Mouse (Mus musculus) MEL (cell line): ENCODE measurements around the gene Vill. TPM values are rescaled to one million over a fixed set of nuclear protein-coding genes. Genes with fewer than 3 reads are reported as not detected.

ENCODE experiments used
- DNase-seq: peaks from one replicate; pipeline ENCODE4 v3.0.0; 2011; ENCODE audit warnings: low read depth, low spot score
- H3K27ac ChIP-seq: 2 replicates; pipeline ENCODE4 v1.5.1; 2012; ENCODE audit warnings: low read depth, mild to moderate bottlenecking, control low read depth, low read length, moderate library complexity; ENCODE audit not compliant: control insufficient read depth
- H3K27me3 ChIP-seq, 2 experiments: fragments of 150-350 bp in 1 of 2; sonication (generic) in 1 of 2; 2 replicates each; pipeline ENCODE4 v1.6.1; 2012; ENCODE audit warnings: low read length in 2 of 2, mild to moderate bottlenecking in 2 of 2, improper control_type of control experiment in 1 of 2, moderate library complexity in 1 of 2; ENCODE audit not compliant: insufficient read depth in 2 of 2, control insufficient read depth in 1 of 2
- H3K36me3 ChIP-seq, 2 experiments: 2 replicates each; pipeline ENCODE4 v1.6.1; 2012 to 2014; ENCODE audit warnings: low read length in 2 of 2, improper control_type of control experiment in 1 of 2, inconsistent platforms in 1 of 2, mild to moderate bottlenecking in 1 of 2; ENCODE audit not compliant: insufficient read depth in 2 of 2, control insufficient read depth in 1 of 2
- H3K4me1 ChIP-seq, 2 experiments: fragments of 150-350 bp in 1 of 2; sonication (generic) in 1 of 2; 2 replicates each; pipeline ENCODE4 v1.6.1; 2012; ENCODE audit warnings: low read length in 2 of 2, improper control_type of control experiment in 1 of 2, mild to moderate bottlenecking in 1 of 2; ENCODE audit not compliant: insufficient read depth in 2 of 2, control insufficient read depth in 1 of 2
- H3K4me3 ChIP-seq, 2 experiments: fragments of 150-350 bp in 1 of 2; sonication (generic) in 1 of 2; 2 replicates each; pipeline ENCODE4 v1.5.1; 2012; ENCODE audit warnings: low read depth in 2 of 2, low read length in 2 of 2, mild to moderate bottlenecking in 2 of 2, moderate library complexity in 2 of 2, control low read depth in 1 of 2, improper control_type of control experiment in 1 of 2; ENCODE audit not compliant: control insufficient read depth in 1 of 2, insufficient read depth in 1 of 2
- H3K79me2 ChIP-seq: 2 replicates; pipeline ENCODE4 v1.6.1; 2012; ENCODE audit warnings: mild to moderate bottlenecking, low read length, moderate library complexity; ENCODE audit not compliant: control insufficient read depth, poor library complexity, insufficient read depth
- H3K9ac ChIP-seq: 2 replicates; pipeline ENCODE4 v1.6.1; 2012; ENCODE audit warnings: low read depth, mild to moderate bottlenecking, control low read depth, low read length, moderate library complexity; ENCODE audit not compliant: control insufficient read depth, poor library complexity, severe bottlenecking
- H3K9me3 ChIP-seq: fragments of 150-350 bp; sonication (generic); replicated peaks from 2 replicates; pipeline ENCODE4 v1.6.1; 2012; ENCODE audit warnings: mild to moderate bottlenecking, low read length, improper control_type of control experiment, moderate library complexity; ENCODE audit not compliant: insufficient read depth
- BHLHE40 ChIP-seq: IDR thresholded peaks from 2 replicates; pipeline ENCODE4 v1.6.1; 2012; ENCODE audit warnings: low read depth, mild to moderate bottlenecking, inconsistent platforms, low read length, improper control_type of control experiment, borderline replicate concordance
- CHD1 ChIP-seq: IDR thresholded peaks from 2 replicates; pipeline ENCODE4 v1.6.1; 2012; ENCODE audit warnings: low read depth, mild to moderate bottlenecking, inconsistent platforms, low read length, improper control_type of control experiment
- CTCF ChIP-seq, 3 experiments: IDR thresholded peaks in 2 of 3; conservative IDR thresholded peaks in 1 of 3; 2 replicates each; pipeline ENCODE4 v1.5.1; 2011 to 2012; ENCODE audit warnings: low read length in 3 of 3, low read depth in 2 of 3, mild to moderate bottlenecking in 2 of 3, improper control_type of control experiment in 1 of 3, inconsistent platforms in 1 of 3, mixed read lengths in 1 of 3, moderate library complexity in 1 of 3; ENCODE audit not compliant: control insufficient read depth in 1 of 3, insufficient read depth in 1 of 3, poor library complexity in 1 of 3, severe bottlenecking in 1 of 3
- E2F4 ChIP-seq: IDR thresholded peaks from 2 replicates; pipeline ENCODE4 v1.6.1; 2011; ENCODE audit warnings: low read depth, low read length, improper control_type of control experiment, borderline replicate concordance
- ELF1 ChIP-seq: IDR thresholded peaks from 2 replicates; pipeline ENCODE4 v1.6.1; 2014; ENCODE audit warnings: low read depth, mild to moderate bottlenecking, inconsistent platforms, low read length, improper control_type of control experiment, moderate library complexity
- GATA1 ChIP-seq: IDR thresholded peaks from 2 replicates; pipeline ENCODE4 v1.6.1; 2011; ENCODE audit warnings: low read depth, low read length, improper control_type of control experiment
- KAT2A ChIP-seq: conservative IDR thresholded peaks from 2 replicates; pipeline ENCODE4 v1.6.1; 2012; ENCODE audit warnings: low read depth, low read length, improper control_type of control experiment, inconsistent platforms
- MAFK ChIP-seq: IDR thresholded peaks from 2 replicates; pipeline ENCODE4 v1.6.1; 2011; ENCODE audit warnings: low read depth, mild to moderate bottlenecking, low read length, improper control_type of control experiment, borderline replicate concordance
- MAZ ChIP-seq: IDR thresholded peaks from 2 replicates; pipeline ENCODE4 v1.6.1; 2012; ENCODE audit warnings: low read depth, mild to moderate bottlenecking, inconsistent platforms, low read length, improper control_type of control experiment
- MEF2A ChIP-seq: IDR thresholded peaks from 2 replicates; pipeline ENCODE4 v1.6.1; 2014; ENCODE audit warnings: low read depth, mild to moderate bottlenecking, inconsistent platforms, low read length, improper control_type of control experiment; ENCODE audit not compliant: poor library complexity, insufficient replicate concordance, severe bottlenecking; ENCODE audit errors: extremely low read depth
- MYC ChIP-seq: IDR thresholded peaks from 2 replicates; pipeline ENCODE4 v1.6.1; 2011; ENCODE audit warnings: low read depth, mild to moderate bottlenecking, low read length, improper control_type of control experiment, moderate library complexity
- NELFE ChIP-seq: IDR thresholded peaks from 2 replicates; pipeline ENCODE4 v1.6.1; 2011; ENCODE audit warnings: low read depth, low read length, improper control_type of control experiment
- NRF1 ChIP-seq: IDR thresholded peaks from 2 replicates; pipeline ENCODE4 v1.6.1; 2014; ENCODE audit warnings: low read depth, mild to moderate bottlenecking, inconsistent platforms, low read length, improper control_type of control experiment, moderate library complexity; ENCODE audit not compliant: poor library complexity, insufficient read depth, severe bottlenecking
- POLR2AphosphoS5 ChIP-seq: IDR thresholded peaks from 2 replicates; pipeline ENCODE4 v1.6.1; 2012; ENCODE audit warnings: low read depth, borderline replicate concordance, mild to moderate bottlenecking, inconsistent platforms, low read length, moderate library complexity, mixed read lengths
- RAD21 ChIP-seq: IDR thresholded peaks from 2 replicates; pipeline ENCODE4 v1.6.1; 2011; ENCODE audit warnings: mild to moderate bottlenecking, low read depth, low read length, improper control_type of control experiment
- SIN3A ChIP-seq: IDR thresholded peaks from 2 replicates; pipeline ENCODE4 v1.6.1; 2012; ENCODE audit warnings: low read length, improper control_type of control experiment, inconsistent platforms
- SMC3 ChIP-seq: IDR thresholded peaks from 2 replicates; pipeline ENCODE4 v1.6.1; 2011; ENCODE audit warnings: low read depth, low read length, improper control_type of control experiment
- TBP ChIP-seq: IDR thresholded peaks from 2 replicates; pipeline ENCODE4 v1.8.0; 2011; ENCODE audit warnings: low read depth, low read length, improper control_type of control experiment
- TCF12 ChIP-seq: IDR thresholded peaks from 2 replicates; pipeline ENCODE4 v1.6.1; 2014; ENCODE audit warnings: low read depth, mild to moderate bottlenecking, inconsistent platforms, low read length, improper control_type of control experiment, moderate library complexity
- UBTF ChIP-seq: IDR thresholded peaks from 2 replicates; pipeline ENCODE4 v1.6.1; 2012; ENCODE audit warnings: low read depth, mild to moderate bottlenecking, inconsistent platforms, low read length, improper control_type of control experiment, moderate library complexity, borderline replicate concordance; ENCODE audit not compliant: insufficient read depth
- USF1 ChIP-seq: IDR thresholded peaks from 2 replicates; pipeline ENCODE4 v1.6.1; 2014; ENCODE audit warnings: low read depth, mild to moderate bottlenecking, inconsistent platforms, low read length, improper control_type of control experiment, moderate library complexity
- USF2 ChIP-seq, 2 experiments: IDR thresholded peaks; 2 replicates each; pipeline ENCODE4 v1.6.1; 2011 to 2012; ENCODE audit warnings: improper control_type of control experiment in 2 of 2, low read length in 2 of 2, borderline replicate concordance in 1 of 2, inconsistent platforms in 1 of 2, low read depth in 1 of 2, mild to moderate bottlenecking in 1 of 2; ENCODE audit not compliant: insufficient read depth in 1 of 2
- ZC3H11A ChIP-seq: IDR thresholded peaks from 2 replicates; pipeline ENCODE4 v1.6.1; 2012; ENCODE audit warnings: low read depth, mild to moderate bottlenecking, inconsistent platforms, low read length, improper control_type of control experiment
- polyA plus RNA-seq, 2 experiments: library from polyadenylated mRNA; stranded (reverse) in 1 of 2; unstranded in 1 of 2; fragments of >175 nt in 1 of 2; fragments of >200 nt in 1 of 2; gene quantifications; 2 replicates each; pipeline versions ENCODE4 v1.2.1 to v1.2.4; 2012; ENCODE audit warnings: low replicate concordance in 2 of 2, low read depth in 1 of 2; ENCODE audit not compliant: insufficient read length in 2 of 2, insufficient read depth in 1 of 2, missing spikeins in 1 of 2
- total RNA-seq: library from RNA; depleted of rRNA; stranded (reverse); fragments of 300-350 nt; gene quantifications from 2 replicates; pipeline ENCODE4 v1.2.3, GENCODE M21; 2012

Gene Vill
- total and polyA plus RNA-seq, 3 experiments, result 76.2 to 197 (median 90.9) TPM

DNA sequence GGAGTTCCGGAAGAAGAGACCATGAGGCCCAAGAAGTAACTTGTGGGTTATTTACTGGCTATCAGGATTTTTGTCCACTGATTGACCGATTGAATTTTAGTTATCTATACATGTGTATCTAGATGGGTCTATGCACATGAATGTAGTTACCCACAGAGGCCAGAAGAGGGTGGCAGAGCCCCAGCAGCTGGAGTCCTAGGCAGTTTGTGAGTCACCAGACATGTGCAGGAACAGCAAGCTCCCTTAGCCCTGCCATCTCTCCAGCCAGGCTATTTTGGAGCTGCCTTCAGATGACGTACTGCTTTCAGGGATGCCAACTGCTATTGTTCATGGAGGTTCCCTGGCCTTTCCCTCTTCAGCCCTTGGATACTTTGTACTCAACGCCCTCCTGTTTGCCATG lies 55.0 kb downstream of the Vill start:
- H3K36me3 ChIP-seq, result no peaks in the 10 kb centered on the region
- peak; percentile 74 for DNase-seq
- no peak overlapping the region for H3K4me3 ChIP-seq
- H3K9me3 ChIP-seq, result no peaks in the 10 kb centered on the region
- H3K9ac ChIP-seq, result no peak overlapping the region
- H3K4me1 ChIP-seq, result no peaks in the 10 kb centered on the region
- H3K27me3 ChIP-seq, result peaks cover 0 to 4% of the 10 kb centered on the region in 2 experiments; a peak in 1 of 4 replicates
- TF ChIP-seq MYC (0 out of 2 replicates have a peak, but pooled peaks have one; percentile 34), SMC3 (peak; percentile 76), RAD21 (peak; percentile 92), MAFK (no peak), USF1 (no peak), CTCF (IDR thresholded peaks at IDR 0.05 in 2 of 3, conservative IDR thresholded peaks at IDR 0.05 in 1 of 3; ENCODE audit: control insufficient read depth in 1 of 3, insufficient read depth in 1 of 3, low read depth in 2 of 3, low read length in 3 of 3, poor library complexity in 1 of 3, severe bottlenecking in 1 of 3) (peak; percentile 85 to 86 (median 85)), ZC3H11A (peak; percentile 74), GATA1 (0 out of 2 replicates have a peak, but pooled peaks have one; percentile 3)
- no peaks in the 10 kb centered on the region for H3K79me2 ChIP-seq
- no peak overlapping the region for H3K27ac ChIP-seq

GRCm38 (mm10) chr9:119109685-119110353 lies 57.2 kb downstream of the Vill start:
- no peak overlapping the region for H3K4me3 ChIP-seq
- no peak overlapping the region for H3K9ac ChIP-seq
- H3K9me3 ChIP-seq, result no peaks in the 10 kb centered on the region
- H3K79me2 ChIP-seq, result no peaks in the 10 kb centered on the region
- TF ChIP-seq UBTF (no peak), GATA1 (no peak)
- H3K36me3 ChIP-seq, result no peaks in the 10 kb centered on the region
- H3K27ac ChIP-seq, result no peak overlapping the region
- no peaks in the 10 kb centered on the region for H3K4me1 ChIP-seq
- 0 out of 4 replicates have a peak, but pooled peaks cover 0 to 4% of the 10 kb centered on the region in 2 experiments for H3K27me3 ChIP-seq
- no peak for DNase-seq

DNA sequence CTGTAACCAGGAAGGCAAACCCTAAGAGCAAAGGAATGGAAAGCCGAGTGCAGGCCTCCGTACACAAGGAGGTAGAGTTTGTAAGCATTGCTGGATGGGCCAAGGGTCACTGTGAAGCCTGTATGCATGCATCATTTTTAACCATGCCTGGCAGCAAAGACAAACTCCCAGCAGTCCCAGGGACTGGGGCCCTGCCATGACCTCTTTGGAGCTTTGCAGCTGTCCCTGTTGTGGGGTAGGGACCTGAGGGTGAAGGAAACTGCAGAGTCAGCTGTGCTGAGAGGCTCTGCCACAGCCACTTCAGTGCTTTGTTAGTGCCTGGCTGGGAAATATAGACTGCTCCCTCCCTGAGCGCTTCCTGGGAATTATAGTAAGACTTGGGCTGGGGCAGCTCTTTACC lies 58.1 kb downstream of the Vill start:
- no peak for DNase-seq
- no peaks in the 10 kb centered on the region for H3K79me2 ChIP-seq
- 0 out of 4 replicates have a peak, but pooled peaks cover 0 to 4% of the 10 kb centered on the region in 2 experiments for H3K27me3 ChIP-seq
- H3K4me1 ChIP-seq, result no peaks in the 10 kb centered on the region
- no peaks in the 10 kb centered on the region for H3K9me3 ChIP-seq
- H3K4me3 ChIP-seq, result no peak overlapping the region
- no peaks in the 10 kb centered on the region for H3K36me3 ChIP-seq
- no peak overlapping the region for H3K9ac ChIP-seq
- no peak overlapping the region for H3K27ac ChIP-seq
- TF ChIP-seq ELF1 (no peak), POLR2AphosphoS5 (no peak), RAD21 (no peak), KAT2A (no peak), NELFE (no peak), BHLHE40 (no peak), ZC3H11A (no peak), NRF1 (no peak), USF2 (IDR thresholded peaks at IDR 0.05; ENCODE audit: borderline replicate concordance in 1 of 2, insufficient read depth in 1 of 2, low read depth in 1 of 2, low read length in 2 of 2) (no peak), MEF2A (no peak), MYC (no peak), TBP (no peak), TCF12 (no peak), MAZ (no peak), CHD1 (no peak), SIN3A (no peak), SMC3 (no peak), E2F4 (no peak)
